Mouse (Mus musculus) forebrain, embryonic 15.5 days (tissue): Measurements from ENCODE around the gene Olfr1094. TPM values are rescaled to one million over a fixed set of nuclear protein-coding genes. Genes with fewer than 3 reads are reported as not detected.

Experiments used
- ATAC-seq: fragments of 200-750 bp; cut with Nextera tagmentation; replicated peaks from 2 replicates; pipeline ENCODE4 v1.8.0; 2017; ENCODE audit warnings: mild to moderate bottlenecking, moderate TSS enrichment, moderate library complexity
- H3K27ac ChIP-seq: fragments of 300-500 bp; sonication (generic); replicated peaks from 2 replicates; pipeline ENCODE4 v1.5.1; 2015; ENCODE audit warnings: mild to moderate bottlenecking, inconsistent platforms
- H3K27me3 ChIP-seq: fragments of 300-500 bp; sonication (generic); 2 replicates; pipeline ENCODE4 v1.6.1; 2015; ENCODE audit warnings: inconsistent platforms
- H3K36me3 ChIP-seq: fragments of 300-500 bp; sonication (generic); 2 replicates; pipeline ENCODE4 v1.6.1; 2015; ENCODE audit warnings: mild to moderate bottlenecking, inconsistent platforms
- H3K4me1 ChIP-seq: fragments of 300-500 bp; sonication (generic); 2 replicates; pipeline ENCODE4 v1.6.1; 2015; ENCODE audit warnings: inconsistent platforms
- H3K4me2 ChIP-seq: fragments of 300-500 bp; sonication (generic); replicated peaks from 2 replicates; pipeline ENCODE4 v1.6.1; 2015; ENCODE audit warnings: mild to moderate bottlenecking, inconsistent platforms
- H3K4me3 ChIP-seq: fragments of 300-500 bp; sonication (generic); 2 replicates; pipeline ENCODE4 v1.5.1; 2015; ENCODE audit warnings: mild to moderate bottlenecking, inconsistent platforms
- H3K9ac ChIP-seq: fragments of 300-500 bp; sonication (generic); replicated peaks from 2 replicates; pipeline ENCODE4 v1.6.1; 2015; ENCODE audit warnings: mild to moderate bottlenecking, inconsistent platforms
- H3K9me3 ChIP-seq: fragments of 300-500 bp; sonication (generic); 2 replicates; pipeline ENCODE4 v1.6.1; 2016; ENCODE audit warnings: inconsistent platforms
- WGBS: fragments of 180-500 bp; shearing (Covaris S2); methylation state at CpG from one replicate; pipeline ENCODE4 v1.1.7; 2015; ENCODE audit warnings: mixed read lengths; 5-methylcytosine and 5-hydroxymethylcytosine counted together
- polyA plus RNA-seq: library from polyadenylated mRNA; unstranded; fragments of >200 nt; fragmentation: Nextera tagmentation; extraction: Ambion mirVana; gene quantifications from 2 replicates; pipeline ENCODE4 v1.2.1, GENCODE M21; 2015

Gene Olfr1094
- not detected in 2 replicates for polyA plus RNA-seq

- ATAC-seq = no peak
These were observed at the start of gene Olfr1094 for GRCm38 (mm10) chr2:86824363-86824762. TSS of gene Olfr1094 (plus strand) at chr2:86824663.

GRCm38 (mm10) chr2:86782179-86782578 is 42.3 kb upstream of the Olfr1094 start, which contains the start of gene Olfr1093:
TSS of gene Olfr1093 (plus strand) at chr2:86782479.
- H3K36me3 ChIP-seq = no peaks in the 10 kb centered on the region
- H3K4me1 ChIP-seq = no peaks in the 10 kb centered on the region
- no peak within 1 kb of the TSS for H3K9ac ChIP-seq
- H3K27ac ChIP-seq = no peak within 1 kb of the TSS
- H3K9me3 ChIP-seq = no peaks in the 10 kb centered on the region
- H3K4me2 ChIP-seq = no peak within 1 kb of the TSS
- no peak within 1 kb of the TSS for H3K4me3 ChIP-seq
- 89% methylated on average over 2 of the region's 2 CpGs for WGBS
- ATAC-seq = no peak
- H3K27me3 ChIP-seq = no peaks in the 10 kb centered on the region

More at GRCm38 (mm10) chr2:86824363-86824762, at the start of gene Olfr1094:
- no peaks in the 10 kb centered on the region for H3K9me3 ChIP-seq
- H3K27ac ChIP-seq = no peak within 1 kb of the TSS
- H3K27me3 ChIP-seq = no peaks in the 10 kb centered on the region
- no peaks in the 10 kb centered on the region for H3K36me3 ChIP-seq
- no peak within 1 kb of the TSS for H3K4me3 ChIP-seq
- H3K4me1 ChIP-seq = no peaks in the 10 kb centered on the region
- no peak within 1 kb of the TSS for H3K9ac ChIP-seq
- H3K4me2 ChIP-seq = no peak within 1 kb of the TSS

GRCm38 (mm10) chr2:86809918-86810317 is 14.5 kb upstream of the Olfr1094 start, which contains the start of gene Olfr141:
TSS of gene Olfr141 (minus strand) at chr2:86810018.
- ATAC-seq = no peak
- no peaks in the 10 kb centered on the region for H3K36me3 ChIP-seq
- no peak within 1 kb of the TSS for H3K27ac ChIP-seq
- no peak within 1 kb of the TSS for H3K4me3 ChIP-seq
- no peak within 1 kb of the TSS for H3K4me2 ChIP-seq
- no peaks in the 10 kb centered on the region for H3K4me1 ChIP-seq
- H3K9ac ChIP-seq = no peak within 1 kb of the TSS
- no peaks in the 10 kb centered on the region for H3K27me3 ChIP-seq
- no peaks in the 10 kb centered on the region for H3K9me3 ChIP-seq

GRCm38 (mm10) chr2:86851596-86851995 is 27.1 kb downstream of the Olfr1094 start, which contains the start of gene Olfr1095:
TSS of gene Olfr1095 (minus strand) at chr2:86851696.
- no peak within 1 kb of the TSS for H3K27ac ChIP-seq
- H3K9ac ChIP-seq = no peak within 1 kb of the TSS
- no peak within 1 kb of the TSS for H3K4me3 ChIP-seq
- 90% methylated on average over 3 of the region's 3 CpGs for WGBS
- no peaks in the 10 kb centered on the region for H3K9me3 ChIP-seq
- H3K4me1 ChIP-seq = no peaks in the 10 kb centered on the region
- H3K36me3 ChIP-seq = no peaks in the 10 kb centered on the region
- H3K4me2 ChIP-seq = no peak within 1 kb of the TSS
- no peaks in the 10 kb centered on the region for H3K27me3 ChIP-seq
- no peak for ATAC-seq

- no peak for ATAC-seq
- H3K4me1 ChIP-seq = no peaks in the 10 kb centered on the region
- H3K27me3 ChIP-seq = no peaks in the 10 kb centered on the region
- no peaks in the 10 kb centered on the region for H3K36me3 ChIP-seq
- no peak within 1 kb of the TSS for H3K9ac ChIP-seq
- H3K4me3 ChIP-seq = no peak within 1 kb of the TSS
- no peaks in the 10 kb centered on the region for H3K9me3 ChIP-seq
- H3K4me2 ChIP-seq = no peak within 1 kb of the TSS
- H3K27ac ChIP-seq = no peak within 1 kb of the TSS
- WGBS = 63% methylated on average over 1 of the region's 1 CpGs
These were observed 50.2 kb downstream of the Olfr1094 start, which contains the start of gene Gm13723 for GRCm38 (mm10) chr2:86874702-86875101. TSS of gene Gm13723 (minus strand) at chr2:86874802.

Other genes with a start within 250 kb of the Olfr1094 start
- not detected in 2 replicates for gene Olfr1082, start 225.7 kb upstream of the Olfr1094 start, polyA plus RNA-seq
- not detected in 2 replicates for gene Olfr1084, start 184.9 kb upstream of the Olfr1094 start, polyA plus RNA-seq
- not detected in 2 replicates for gene Olfr1085, start 162.6 kb upstream of the Olfr1094 start, polyA plus RNA-seq
- not detected in 2 replicates for gene Olfr1086, start 144.6 kb upstream of the Olfr1094 start, polyA plus RNA-seq
- gene Olfr1087, start 126.3 kb upstream of the Olfr1094 start, polyA plus RNA-seq = not detected in 2 replicates
- not detected in 2 replicates for gene Olfr1089, start 91.0 kb upstream of the Olfr1094 start, polyA plus RNA-seq
- not detected in 2 replicates for gene Olfr1090, start 65.7 kb upstream of the Olfr1094 start, polyA plus RNA-seq
- gene Olfr1093, start 42.2 kb upstream of the Olfr1094 start, polyA plus RNA-seq = not detected in 2 replicates
- not detected in 2 replicates for gene Olfr141, start 14.6 kb upstream of the Olfr1094 start, polyA plus RNA-seq
- not detected in 2 replicates for gene Olfr1095, start 27.0 kb downstream of the Olfr1094 start, polyA plus RNA-seq
- not detected in 2 replicates for gene Gm13723, start 50.1 kb downstream of the Olfr1094 start, polyA plus RNA-seq
- gene Olfr1097, start 67.6 kb downstream of the Olfr1094 start, polyA plus RNA-seq = not detected in 2 replicates
- not detected in 2 replicates for gene Olfr1098, start 99.9 kb downstream of the Olfr1094 start, polyA plus RNA-seq
- not detected in 2 replicates for gene Olfr1099, start 136.0 kb downstream of the Olfr1094 start, polyA plus RNA-seq
- gene Olfr1100, start 155.3 kb downstream of the Olfr1094 start, polyA plus RNA-seq = not detected in 2 replicates
- not detected in 2 replicates for gene Olfr1101, start 166.6 kb downstream of the Olfr1094 start, polyA plus RNA-seq
- gene Olfr1102, start 173.7 kb downstream of the Olfr1094 start, polyA plus RNA-seq = not detected in 2 replicates
- not detected in 2 replicates for gene Olfr1104, start 202.4 kb downstream of the Olfr1094 start, polyA plus RNA-seq
- gene Olfr1105, start 211.9 kb downstream of the Olfr1094 start, polyA plus RNA-seq = not detected in 2 replicates
- not detected in 2 replicates for gene Olfr1106, start 227.6 kb downstream of the Olfr1094 start, polyA plus RNA-seq